Mouse (Mus musculus) CH12.LX (cell line): Measurements from ENCODE around the gene Vax2. TPM values are rescaled to one million over a fixed set of nuclear protein-coding genes. Genes with fewer than 3 reads are reported as not detected.

ENCODE experiments used
- DNase-seq: peaks from one replicate; pipeline ENCODE4 v3.0.0-alpha.2; 2013; ENCODE audit errors: extremely low read depth
- H3K27ac ChIP-seq: 2 replicates; pipeline ENCODE4 v1.5.1; 2012; ENCODE audit warnings: low read depth, mild to moderate bottlenecking, control low read depth, moderate library complexity; ENCODE audit not compliant: insufficient read depth
- H3K27me3 ChIP-seq: replicated peaks from 2 replicates; pipeline ENCODE3; 2012; ENCODE audit warnings: inconsistent platforms
- H3K36me3 ChIP-seq, 2 experiments: replicated peaks in 1 of 2; 2 replicates each; pipeline versions ENCODE3 to v1.6.1; 2012; ENCODE audit warnings: inconsistent platforms in 1 of 2, low read length in 1 of 2, mild to moderate bottlenecking in 1 of 2, mixed read lengths in 1 of 2, moderate library complexity in 1 of 2; ENCODE audit not compliant: control insufficient read depth in 1 of 2, insufficient read depth in 1 of 2
- H3K4me1 ChIP-seq, 2 experiments: 2 replicates each; pipeline ENCODE4 v1.6.1; 2012; ENCODE audit warnings: inconsistent platforms in 1 of 2, moderate library complexity in 1 of 2; ENCODE audit not compliant: insufficient read depth in 2 of 2, control insufficient read depth in 1 of 2
- H3K4me2 ChIP-seq: 2 replicates; pipeline ENCODE4 v1.6.1; 2012; ENCODE audit warnings: low read depth, mild to moderate bottlenecking, control low read depth; ENCODE audit not compliant: poor library complexity, insufficient read depth, severe bottlenecking
- H3K4me3 ChIP-seq, 3 experiments: fragments of 150-350 bp in 1 of 3; sonication (generic) in 1 of 3; replicated peaks in 1 of 3; 2 replicates each; pipeline versions ENCODE3 to v1.5.1; 2011 to 2012; ENCODE audit warnings: low read depth in 2 of 3, low read length in 2 of 3, mild to moderate bottlenecking in 2 of 3, moderate library complexity in 2 of 3, control low read depth in 1 of 3, improper control_type of control experiment in 1 of 3, inconsistent platforms in 1 of 3, mixed read lengths in 1 of 3; ENCODE audit not compliant: poor library complexity in 1 of 3
- H3K79me2 ChIP-seq: replicated peaks from 2 replicates; pipeline ENCODE4 v1.6.1; 2012; ENCODE audit warnings: mild to moderate bottlenecking, moderate library complexity; ENCODE audit not compliant: control insufficient read depth, poor library complexity, insufficient read depth, severe bottlenecking; ENCODE audit errors: extremely low read depth
- H3K9ac ChIP-seq: 2 replicates; pipeline ENCODE4 v1.6.1; 2012; ENCODE audit warnings: low read depth, mild to moderate bottlenecking, control low read depth, moderate library complexity; ENCODE audit not compliant: insufficient read depth
- H3K9me3 ChIP-seq: replicated peaks from 2 replicates; pipeline ENCODE3; 2012; ENCODE audit warnings: low read length, inconsistent platforms, mixed read lengths
- BHLHE40 ChIP-seq: IDR thresholded peaks from 2 replicates; pipeline ENCODE4 v1.6.1; 2011; ENCODE audit warnings: mild to moderate bottlenecking, low read depth, low read length, improper control_type of control experiment
- CHD1 ChIP-seq: IDR thresholded peaks from 2 replicates; pipeline ENCODE4 v1.6.1; 2012; ENCODE audit warnings: low read depth, low read length, improper control_type of control experiment, inconsistent platforms
- CHD2 ChIP-seq: IDR thresholded peaks from 2 replicates; pipeline ENCODE4 v1.6.1; 2011; ENCODE audit warnings: low read length, improper control_type of control experiment
- E2F4 ChIP-seq: IDR thresholded peaks from 2 replicates; pipeline ENCODE4 v1.6.1; 2011; ENCODE audit warnings: low read depth, low read length, improper control_type of control experiment; ENCODE audit not compliant: insufficient replicate concordance
- EP300 ChIP-seq: IDR thresholded peaks from 2 replicates; pipeline ENCODE4 v1.6.1; 2011; ENCODE audit warnings: low read length, improper control_type of control experiment
- GABPA ChIP-seq: IDR thresholded peaks from 2 replicates; pipeline ENCODE4 v1.6.1; 2012; ENCODE audit warnings: low read depth, low read length, improper control_type of control experiment, inconsistent platforms; ENCODE audit not compliant: insufficient replicate concordance
- HCFC1 ChIP-seq: IDR thresholded peaks from 2 replicates; pipeline ENCODE4 v1.6.1; 2012; ENCODE audit warnings: low read depth, mild to moderate bottlenecking, inconsistent platforms, low read length, improper control_type of control experiment
- JUN ChIP-seq: IDR thresholded peaks from 2 replicates; pipeline ENCODE4 v1.6.1; 2011; ENCODE audit warnings: low read depth, mild to moderate bottlenecking, low read length, improper control_type of control experiment, moderate library complexity; ENCODE audit not compliant: insufficient read depth
- JUND ChIP-seq: conservative IDR thresholded peaks from 2 replicates; pipeline ENCODE4 v1.6.1; 2011; ENCODE audit warnings: low read depth, low read length, improper control_type of control experiment
- MAFK ChIP-seq: IDR thresholded peaks from 2 replicates; pipeline ENCODE4 v1.6.1; 2011; ENCODE audit warnings: low read length, improper control_type of control experiment; ENCODE audit not compliant: insufficient replicate concordance
- MAX ChIP-seq: IDR thresholded peaks from 2 replicates; pipeline ENCODE4 v1.6.1; 2011; ENCODE audit warnings: low read length, improper control_type of control experiment
- MAZ ChIP-seq: IDR thresholded peaks from 2 replicates; pipeline ENCODE4 v1.6.1; 2012; ENCODE audit warnings: low read depth, mild to moderate bottlenecking, inconsistent platforms, low read length, improper control_type of control experiment, moderate library complexity
- MEF2A ChIP-seq: IDR thresholded peaks from 2 replicates; pipeline ENCODE4 v1.6.1; 2014; ENCODE audit warnings: low read depth, mild to moderate bottlenecking, inconsistent platforms, low read length, improper control_type of control experiment, borderline replicate concordance
- MXI1 ChIP-seq: IDR thresholded peaks from 2 replicates; pipeline ENCODE4 v1.6.1; 2011; ENCODE audit warnings: mild to moderate bottlenecking, low read depth, low read length, improper control_type of control experiment
- NELFE ChIP-seq: IDR thresholded peaks from 2 replicates; pipeline ENCODE4 v1.6.1; 2011; ENCODE audit warnings: low read depth, low read length, improper control_type of control experiment
- POLR2A ChIP-seq: IDR thresholded peaks from 2 replicates; pipeline ENCODE4 v1.6.1; 2011; ENCODE audit warnings: low read depth, mild to moderate bottlenecking, improper control_type of control experiment, low read length
- POLR2AphosphoS2 ChIP-seq: IDR thresholded peaks from 2 replicates; pipeline ENCODE4 v1.6.1; 2011; ENCODE audit warnings: low read depth, low read length, improper control_type of control experiment
- RAD21 ChIP-seq: IDR thresholded peaks from 2 replicates; pipeline ENCODE4 v1.6.1; 2011; ENCODE audit warnings: low read depth, mild to moderate bottlenecking, low read length, improper control_type of control experiment, moderate library complexity
- SIN3A ChIP-seq: IDR thresholded peaks from 2 replicates; pipeline ENCODE4 v1.6.1; 2012; ENCODE audit warnings: low read length, improper control_type of control experiment, inconsistent platforms
- SMC3 ChIP-seq: IDR thresholded peaks from 2 replicates; pipeline ENCODE4 v1.6.1; 2011; ENCODE audit warnings: low read depth, low read length, improper control_type of control experiment
- TCF12 ChIP-seq: IDR thresholded peaks from 2 replicates; pipeline ENCODE4 v1.6.1; 2014; ENCODE audit warnings: low read depth, mild to moderate bottlenecking, inconsistent platforms, low read length, improper control_type of control experiment
- UBTF ChIP-seq: IDR thresholded peaks from 2 replicates; pipeline ENCODE4 v1.6.1; 2012; ENCODE audit warnings: low read depth, mild to moderate bottlenecking, inconsistent platforms, low read length, improper control_type of control experiment, moderate library complexity
- USF1 ChIP-seq: IDR thresholded peaks from 2 replicates; pipeline ENCODE4 v1.6.1; 2014; ENCODE audit warnings: low read depth, mild to moderate bottlenecking, inconsistent platforms, low read length, improper control_type of control experiment
- USF2 ChIP-seq: conservative IDR thresholded peaks from 2 replicates; pipeline ENCODE4 v1.6.1; 2011; ENCODE audit warnings: low read depth, low read length, improper control_type of control experiment
- ZKSCAN1 ChIP-seq: IDR thresholded peaks from 2 replicates; pipeline ENCODE4 v1.6.1; 2012; ENCODE audit warnings: low read depth, inconsistent platforms, low read length, improper control_type of control experiment, borderline replicate concordance
- dilution Hi-C: fragments of 300-500 bp; cut with MboI; formaldehyde crosslinking; loops from 2 replicates; pipeline ENCODE4 v1.14.3; 2020; ENCODE audit warnings: low sequenced_read_pairs; ENCODE audit not compliant: extremely low pct_unique_long_range_greater_than_20kb, extremely low pct_ligation_motif_present
- in situ Hi-C: fragments of 300-500 bp; cut with MboI; formaldehyde crosslinking; loops from 3 replicates; pipeline ENCODE4 v1.14.3; 2019; ENCODE audit warnings: low sequenced_read_pairs, low pct_ligation_motif_present, low pct_unique_long_range_greater_than_20kb, mixed read lengths
- polyA plus RNA-seq: library from polyadenylated mRNA; unstranded; fragments of >175 nt; gene quantifications from 2 replicates; pipeline ENCODE4 v1.2.1, GENCODE M21; 2012; ENCODE audit warnings: low read depth; ENCODE audit not compliant: insufficient read length
- total RNA-seq, 2 experiments: library from RNA; depleted of rRNA; stranded (reverse); fragments of 300-350 nt in 1 of 2; fragments of >200 nt in 1 of 2; gene quantifications; 2 replicates each; pipeline ENCODE4 v1.2.3; 2012 to 2014

Gene Vax2
- total and polyA plus RNA-seq, 3 experiments = not detected

DNA sequence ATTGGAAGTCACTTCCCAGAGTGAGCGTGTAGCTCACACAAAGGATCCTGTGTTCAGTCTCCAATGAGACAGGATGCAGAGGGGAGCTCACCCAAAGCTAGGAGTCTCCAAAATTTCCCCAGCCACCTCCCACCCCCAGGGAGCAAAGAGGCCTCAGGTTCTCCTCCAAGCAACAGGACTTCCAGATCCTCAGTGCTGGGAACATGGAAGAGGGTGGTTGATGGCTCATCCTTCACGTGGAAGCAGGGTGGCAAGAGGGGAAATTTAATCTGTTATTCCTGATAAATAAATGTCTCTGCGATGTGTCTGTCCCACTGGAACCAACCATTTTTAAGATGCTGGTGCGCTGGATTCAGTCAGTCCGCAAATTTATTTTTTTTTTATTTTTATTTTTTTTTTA is 6.4 kb upstream of the Vax2 start:
- no peak overlapping the region for H3K27ac ChIP-seq
- TF ChIP-seq JUND = no peak
- TF ChIP-seq MEF2A = no peak
- TF ChIP-seq TCF12 = no peak
- TF ChIP-seq E2F4 = no peak
- TF ChIP-seq EP300 = no peak
- TF ChIP-seq CHD1 = no peak
- TF ChIP-seq JUN = no peak
- TF ChIP-seq MAZ = no peak
- no peak for TF ChIP-seq USF1
- no peak for TF ChIP-seq HCFC1
- H3K9ac ChIP-seq = no peak overlapping the region
- peaks cover 91% of the 10 kb centered on the region for H3K27me3 ChIP-seq
- H3K4me2 ChIP-seq = no peak overlapping the region
- H3K36me3 ChIP-seq = no peaks in the 10 kb centered on the region
- no peaks in the 10 kb centered on the region for H3K79me2 ChIP-seq
- DNase-seq = no peak
- no peak overlapping the region for H3K4me3 ChIP-seq
- H3K4me1 ChIP-seq = no peaks in the 10 kb centered on the region
- in situ Hi-C loops (no loop called here), dilution Hi-C loops (no loop called here)
- H3K9me3 ChIP-seq = no peaks in the 10 kb centered on the region

DNA sequence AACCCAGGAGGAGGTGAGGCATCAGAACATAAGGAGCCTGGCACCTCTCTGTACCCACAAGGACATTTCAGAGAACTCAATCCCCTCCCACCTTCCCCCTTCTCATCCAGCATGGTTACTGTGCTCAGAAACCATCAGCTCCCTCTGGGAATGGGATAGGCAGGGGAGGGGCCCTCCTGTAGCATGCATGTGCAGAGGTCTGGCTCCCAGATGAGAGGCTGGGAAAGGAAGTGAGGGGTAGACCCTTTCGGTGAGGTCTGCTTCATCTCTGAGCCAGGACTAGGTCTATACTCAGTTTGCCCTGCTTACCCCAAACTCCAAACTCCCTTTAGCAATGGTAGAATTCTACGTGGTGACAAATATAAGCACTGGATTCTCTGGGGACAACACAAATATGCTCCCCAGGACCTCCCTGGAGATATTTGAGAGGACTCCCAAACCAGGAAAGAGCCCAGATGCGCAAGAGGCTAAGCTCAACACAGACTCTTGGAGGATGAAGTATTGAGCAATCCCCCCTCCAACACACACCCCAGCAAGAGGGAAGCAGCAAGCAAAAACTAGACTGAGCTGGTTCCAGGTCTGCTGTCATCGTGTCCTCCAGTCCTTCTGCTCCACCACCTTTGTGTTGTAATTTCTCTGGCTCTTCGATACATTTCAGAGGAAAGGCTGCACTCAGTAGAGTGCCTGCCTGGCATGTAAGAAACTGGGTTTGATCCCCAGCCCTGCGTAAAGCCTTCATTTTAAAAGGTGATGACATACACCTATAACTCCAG is 3.1 kb upstream of the Vax2 start:
- no peaks in the 10 kb centered on the region for H3K9me3 ChIP-seq
- DNase-seq = no peak
- in situ Hi-C loops (no loop called here), dilution Hi-C loops (no loop called here)
- no peaks in the 10 kb centered on the region for H3K36me3 ChIP-seq
- no peak overlapping the region for H3K4me3 ChIP-seq
- H3K27me3 ChIP-seq = peaks cover 97% of the 10 kb centered on the region
- TF ChIP-seq BHLHE40 = no peak
- TF ChIP-seq ZKSCAN1 = no peak
- no peak for TF ChIP-seq POLR2A
- TF ChIP-seq MXI1 = no peak
- no peak for TF ChIP-seq GABPA
- no peak for TF ChIP-seq MAFK
- no peak for TF ChIP-seq POLR2AphosphoS2
- TF ChIP-seq RAD21 = no peak
- TF ChIP-seq NELFE = no peak
- no peak for TF ChIP-seq SMC3
- TF ChIP-seq CHD2 = no peak
- no peak for TF ChIP-seq MAX
- no peak for TF ChIP-seq E2F4
- TF ChIP-seq SIN3A = no peak
- no peak for TF ChIP-seq USF2
- TF ChIP-seq UBTF = no peak
- H3K9ac ChIP-seq = no peak overlapping the region
- no peak overlapping the region for H3K4me2 ChIP-seq
- peaks cover 6 to 13% of the 10 kb centered on the region in 2 experiments; a peak in 3 of 4 replicates for H3K4me1 ChIP-seq
- H3K79me2 ChIP-seq = no peaks in the 10 kb centered on the region
- no peak overlapping the region for H3K27ac ChIP-seq
